Mouse (Mus musculus): ENCODE data around the gene B230118H07Rik. TPM values are rescaled to one million over a fixed set of nuclear protein-coding genes. Genes with fewer than 3 reads are reported as not detected.

Gene B230118H07Rik
- total and polyA plus RNA-seq, 3 experiments = 5.0 to 12.6 (median 9.7) TPM

GRCm38 (mm10) chr2:101610861-101611260 lies 38.5 kb downstream of the B230118H07Rik start:
- no peaks in the 10 kb centered on the region for H3K36me3 ChIP-seq (replicated peaks in 1 of 2; ENCODE audit: control insufficient read depth in 1 of 2, insufficient read depth in 1 of 2, low read length in 1 of 2)
- no peak overlapping the region for H3K4me2 ChIP-seq (ENCODE audit: insufficient read depth, low read depth, poor library complexity, severe bottlenecking)
- H3K27me3 ChIP-seq (replicated peaks) = peaks cover 20% of the 10 kb centered on the region
- no peaks in the 10 kb centered on the region for H3K9me3 ChIP-seq (replicated peaks; ENCODE audit: low read length)
- H3K79me2 ChIP-seq (replicated peaks; ENCODE audit: control insufficient read depth, extremely low read depth, insufficient read depth, poor library complexity, severe bottlenecking) = no peaks in the 10 kb centered on the region
- peaks cover 2 to 7% of the 10 kb centered on the region in 2 experiments; a peak in 3 of 4 replicates for H3K4me1 ChIP-seq (ENCODE audit: control insufficient read depth in 1 of 2, insufficient read depth in 2 of 2)
- DNase-seq (ENCODE audit: extremely low read depth) = no peak
- dilution Hi-C loops (cut with MboI; ENCODE audit: extremely low pct_ligation_motif_present, extremely low pct_unique_long_range_greater_than_20kb, low sequenced_read_pairs) = no loop called here
- H3K27ac ChIP-seq (ENCODE audit: insufficient read depth, low read depth) = no peak overlapping the region
- no peak overlapping the region for H3K4me3 ChIP-seq (replicated peaks in 1 of 3; ENCODE audit: low read depth in 2 of 3, low read length in 2 of 3, poor library complexity in 1 of 3)
- in situ Hi-C loops (cut with MboI; ENCODE audit: low pct_ligation_motif_present, low pct_unique_long_range_greater_than_20kb, low sequenced_read_pairs) = no loop called here
- TF ChIP-seq TBP (conservative IDR thresholded peaks at IDR 0.05; ENCODE audit: low read depth, low read length) (no peak), ZMIZ1 (IDR thresholded peaks at IDR 0.05; ENCODE audit: low read depth, low read length) (no peak), TCF12 (IDR thresholded peaks at IDR 0.05; ENCODE audit: low read depth, low read length) (no peak), CHD2 (IDR thresholded peaks at IDR 0.05; ENCODE audit: low read length) (no peak), SMC3 (IDR thresholded peaks at IDR 0.05; ENCODE audit: low read depth, low read length) (no peak), SIN3A (IDR thresholded peaks at IDR 0.05; ENCODE audit: low read length) (no peak), MAZ (IDR thresholded peaks at IDR 0.05; ENCODE audit: low read depth, low read length) (no peak), E2F4 (IDR thresholded peaks at IDR 0.05; ENCODE audit: insufficient replicate concordance, low read depth, low read length) (no peak)
- H3K9ac ChIP-seq (ENCODE audit: insufficient read depth, low read depth) = no peak overlapping the region

GRCm38 (mm10) chr2:101608232-101608894 lies 41.0 kb downstream of the B230118H07Rik start:
- TF ChIP-seq TCF12 (IDR thresholded peaks at IDR 0.05; ENCODE audit: low read depth, low read length) = no peak
- no peak for TF ChIP-seq CHD1 (IDR thresholded peaks at IDR 0.05; ENCODE audit: low read depth, low read length)
- no peak for TF ChIP-seq TBP (conservative IDR thresholded peaks at IDR 0.05; ENCODE audit: low read depth, low read length)
- no peak for TF ChIP-seq POLR2A (IDR thresholded peaks at IDR 0.05; ENCODE audit: low read depth, low read length)
- TF ChIP-seq MEF2A (IDR thresholded peaks at IDR 0.05; ENCODE audit: borderline replicate concordance, low read depth, low read length) = no peak
- TF ChIP-seq EP300 (IDR thresholded peaks at IDR 0.05; ENCODE audit: low read length) = no peak
- TF ChIP-seq SIN3A (IDR thresholded peaks at IDR 0.05; ENCODE audit: low read length) = no peak
- no peak for TF ChIP-seq NRF1 (IDR thresholded peaks at IDR 0.05; ENCODE audit: low read depth, low read length)
- TF ChIP-seq ELF1 (IDR thresholded peaks at IDR 0.05; ENCODE audit: low read depth, low read length) = no peak
- TF ChIP-seq HCFC1 (IDR thresholded peaks at IDR 0.05; ENCODE audit: low read depth, low read length) = no peak
- TF ChIP-seq SMC3 (IDR thresholded peaks at IDR 0.05; ENCODE audit: low read depth, low read length) = no peak
- no peak for TF ChIP-seq IRF4 (IDR thresholded peaks at IDR 0.05; ENCODE audit: low read depth, low read length)
- TF ChIP-seq ZNF384 (IDR thresholded peaks at IDR 0.05; ENCODE audit: low read depth, low read length) = no peak
- no peak for TF ChIP-seq BHLHE40 (IDR thresholded peaks at IDR 0.05; ENCODE audit: low read depth, low read length)
- TF ChIP-seq PAX5 (IDR thresholded peaks at IDR 0.05; ENCODE audit: low read length) = no peak
- H3K9ac ChIP-seq (ENCODE audit: insufficient read depth, low read depth) = no peak overlapping the region
- no peak for DNase-seq (ENCODE audit: extremely low read depth)
- H3K9me3 ChIP-seq (replicated peaks; ENCODE audit: low read length) = no peaks in the 10 kb centered on the region
- no peak overlapping the region for H3K4me3 ChIP-seq (replicated peaks in 1 of 3; ENCODE audit: low read depth in 2 of 3, low read length in 2 of 3, poor library complexity in 1 of 3)
- no peak overlapping the region for H3K27ac ChIP-seq (ENCODE audit: insufficient read depth, low read depth)
- H3K27me3 ChIP-seq (replicated peaks) = peaks cover 10% of the 10 kb centered on the region
- no peak overlapping the region for H3K4me2 ChIP-seq (ENCODE audit: insufficient read depth, low read depth, poor library complexity, severe bottlenecking)
- no peaks in the 10 kb centered on the region for H3K79me2 ChIP-seq (replicated peaks; ENCODE audit: control insufficient read depth, extremely low read depth, insufficient read depth, poor library complexity, severe bottlenecking)
- no peaks in the 10 kb centered on the region for H3K36me3 ChIP-seq (replicated peaks in 1 of 2; ENCODE audit: control insufficient read depth in 1 of 2, insufficient read depth in 1 of 2, low read length in 1 of 2)
- dilution Hi-C loops (cut with MboI; ENCODE audit: extremely low pct_ligation_motif_present, extremely low pct_unique_long_range_greater_than_20kb, low sequenced_read_pairs) (no loop called here), in situ Hi-C loops (cut with MboI; ENCODE audit: low pct_ligation_motif_present, low pct_unique_long_range_greater_than_20kb, low sequenced_read_pairs) (no loop called here)
- no peaks in the 10 kb centered on the region for H3K4me1 ChIP-seq (ENCODE audit: control insufficient read depth in 1 of 2, insufficient read depth in 2 of 2)
